Mouse (Mus musculus): Measurements from ENCODE around the gene Rabgap1l.

DNA sequence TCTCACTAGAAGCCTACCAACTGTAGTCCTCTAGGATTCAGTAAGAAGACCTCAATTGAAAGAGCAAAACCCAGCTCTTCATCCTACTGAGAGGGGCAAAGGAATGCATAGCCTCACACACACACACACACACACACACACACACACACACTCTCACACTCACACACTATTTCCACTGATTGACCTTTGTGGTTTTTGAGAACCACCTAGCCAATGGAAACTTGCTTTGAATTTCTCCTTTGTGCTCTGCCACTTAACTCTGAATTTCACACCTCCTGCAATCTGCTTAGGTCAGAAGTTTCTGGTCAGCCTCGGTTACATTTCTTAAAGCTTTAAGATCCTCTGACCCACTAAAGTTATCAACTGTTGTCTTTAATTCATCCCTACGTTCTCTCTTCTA, 12.3 kb upstream of the Rabgap1l start:
- TF ChIP-seq GATA1 (IDR thresholded peaks at IDR 0.05; ENCODE audit: borderline replicate concordance, low read length) = no peak
- TF ChIP-seq FLI1 (IDR thresholded peaks at IDR 0.05; ENCODE audit: low read length) = no peak
